12 mouse cellular contexts compared by ENCODE assay signal in genomic region chr14:74255000-74255399, GRCm38 (mm10).
"Had no signal": no experiment of that assay in that cellular context is flagged by ENCODE, and none has a peak within 500 bp of the region (broad histone marks: within the 10 kb centered on the region; RNA-seq: fewer than 3 reads in every experiment).

No protein-coding gene starts in this region.

- DNase-seq: retina, postnatal 1 day; right cerebral cortex, adult 18-20 months; right cerebral cortex, postnatal 14 days; right cerebral cortex, postnatal 25 days; right cerebral cortex, postnatal 4 days; spleen, adult 18-20 months; thymus, adult 18-20 months; thymus, adult 2 months; thymus, postnatal 14 days; thymus, postnatal 25 days; thymus, postnatal 36 days; thymus, postnatal 4 days had no signal
